Mouse (Mus musculus) common myeloid progenitor, adult 5-6 weeks (primary cell): ENCODE data around the gene Tnfrsf12a. TPM values are rescaled to one million over a fixed set of nuclear protein-coding genes. Genes with fewer than 3 reads are reported as not detected.

Experiments used
- ATAC-seq: replicated peaks from 2 replicates; pipeline ENCODE4 v1.8.0; 2016; ENCODE audit warnings: low read depth, mild to moderate bottlenecking, moderate TSS enrichment, inconsistent platforms; ENCODE audit not compliant: poor library complexity, severe bottlenecking
- total RNA-seq: library from RNA; stranded (forward); fragments of 200-1000, 187-1606 nt; gene quantifications from 2 replicates; pipeline ENCODE4 v1.2.3, GENCODE M21; 2017

The Tnfrsf12a gene
- total RNA-seq, 1 experiment from 2014 or later, result 13.2 TPM

GRCm38 (mm10) chr17:23654001-23654400, 23.3 kb downstream of the Tnfrsf12a start:
- ATAC-seq, result peak; percentile 31; the same call in 1 of the 2 replicates

DNA sequence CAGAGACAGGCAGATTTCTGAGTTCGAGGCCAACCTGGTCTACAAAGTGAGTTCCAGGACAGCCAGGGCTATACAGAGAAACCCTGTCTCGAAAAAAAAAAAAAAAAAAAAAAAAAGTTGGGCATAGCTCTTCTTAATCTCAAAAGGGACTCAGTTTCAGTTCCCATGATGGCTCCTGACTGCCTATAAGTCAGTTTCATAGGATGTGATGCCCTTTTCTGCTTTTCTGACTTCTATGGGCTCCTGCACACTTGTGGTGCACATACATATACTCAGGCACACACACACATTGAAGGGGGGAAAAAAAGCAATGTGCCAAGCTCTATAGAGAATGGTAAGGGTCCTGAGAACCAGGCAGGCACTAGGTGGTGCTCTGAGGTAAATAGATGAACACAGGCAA, 23.9 kb downstream of the Tnfrsf12a start:
- 0 out of 2 replicates have a peak, but pooled peaks have one; percentile 31 for ATAC-seq

GRCm38 (mm10) chr17:23651363-23651762, 25.9 kb downstream of the Tnfrsf12a start:
- no peak for ATAC-seq

DNA sequence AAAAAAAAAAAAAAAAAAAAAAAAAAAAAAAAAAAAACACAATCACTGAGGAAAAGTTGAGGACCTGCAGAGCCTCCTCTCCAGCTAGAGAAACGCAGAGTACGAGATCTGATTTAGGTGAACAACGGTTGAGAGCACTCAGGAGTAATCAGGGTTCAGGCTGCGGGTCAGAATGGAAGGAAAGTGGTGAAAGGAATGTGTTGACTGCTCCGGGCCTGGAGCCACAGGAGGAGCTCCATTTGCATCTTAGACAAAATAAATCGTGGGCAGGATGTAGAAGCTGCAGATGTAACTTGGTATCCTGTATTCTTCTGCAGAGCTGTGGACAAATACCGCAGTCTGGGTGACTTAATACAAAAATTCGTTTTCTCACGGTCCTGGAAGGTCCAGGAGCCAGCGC, 31.4 kb downstream of the Tnfrsf12a start:
- ATAC-seq, result no peak

GRCm38 (mm10) chr17:23644613-23645495, 32.4 kb downstream of the Tnfrsf12a start, which contains the start of gene Mmp25:
Gene Mmp25, minus strand, starts transcription at chr17:23645277.
- peak; percentile 64 for ATAC-seq

- ATAC-seq, result no peak
Observed at GRCm38 (mm10) chr17:23631241-23631640, 46.0 kb downstream of the Tnfrsf12a start.

DNA sequence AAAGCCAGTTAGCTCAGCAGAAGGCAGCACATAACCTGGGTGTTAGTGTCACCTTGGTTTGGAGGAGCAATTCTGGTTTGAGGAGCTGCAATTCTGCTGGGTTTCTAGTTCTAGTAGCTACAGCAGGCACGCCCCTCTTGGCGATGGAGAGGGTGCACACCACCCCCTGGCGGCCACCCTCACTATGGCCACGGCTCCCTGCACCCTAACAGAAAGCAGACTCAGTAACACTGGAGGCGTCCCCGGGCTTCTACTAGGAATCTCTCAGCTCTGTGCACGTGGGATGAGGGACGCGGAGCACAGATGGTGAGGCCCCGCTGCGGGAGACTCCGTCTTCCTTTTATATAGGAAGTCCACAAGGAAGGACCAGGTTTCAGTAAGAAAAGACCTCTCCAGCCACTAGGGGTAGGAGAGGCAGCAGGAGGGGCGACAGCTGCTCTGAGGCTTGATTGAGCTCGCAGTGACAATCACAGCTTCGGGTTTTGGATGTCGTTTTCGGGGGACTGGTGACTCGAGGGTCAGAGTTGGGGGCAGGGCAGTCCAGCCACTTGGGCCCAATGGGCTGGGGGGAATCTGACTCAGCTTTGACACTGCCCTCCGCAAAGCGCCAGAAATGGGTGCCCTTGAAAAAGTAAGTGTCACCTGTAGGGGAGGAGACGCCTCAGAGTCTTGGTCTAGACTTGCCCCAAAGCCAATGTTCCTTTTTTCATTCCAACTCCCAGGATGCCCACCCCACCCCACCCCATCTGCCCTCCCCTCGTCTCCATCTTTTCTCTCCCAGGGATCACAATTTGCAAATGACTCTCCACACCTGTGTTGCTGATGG, 46.9 kb downstream of the Tnfrsf12a start:
- peak; percentile 99 for ATAC-seq

GRCm38 (mm10) chr17:23627813-23628212, 49.5 kb downstream of the Tnfrsf12a start:
- no peak for ATAC-seq

Other genes with a start within 250 kb of the Tnfrsf12a start
- gene Vmn2r117, start 197.8 kb downstream of the Tnfrsf12a start, total RNA-seq, result not detected in 2 replicates
- gene Zfp213, start 113.2 kb downstream of the Tnfrsf12a start, total RNA-seq, result 8.9 and 10.1 TPM in 2 replicates
- 0.14 and 1.8 TPM in 2 replicates for gene Zfp13, start 78.0 kb downstream of the Tnfrsf12a start, total RNA-seq
- gene Zscan10, start 76.6 kb downstream of the Tnfrsf12a start, total RNA-seq, result not detected in 2 replicates
- 0.24 TPM in 1 of 2 replicates, not detected in the other for gene Mmp25, start 32.2 kb downstream of the Tnfrsf12a start, total RNA-seq
- gene Bicdl2, start 17.0 kb downstream of the Tnfrsf12a start, total RNA-seq, result not detected in 2 replicates
- 19.2 and 26.9 TPM in 2 replicates for gene Hcfc1r1, start 3.9 kb downstream of the Tnfrsf12a start, total RNA-seq
- 44.6 and 55.5 TPM in 2 replicates for gene Thoc6, start 3.6 kb downstream of the Tnfrsf12a start, total RNA-seq
- 1.3 TPM in 1 of 2 replicates, not detected in the other for gene Cldn6, start 1.8 kb upstream of the Tnfrsf12a start, total RNA-seq
- gene Cldn9, start 6.6 kb upstream of the Tnfrsf12a start, total RNA-seq, result not detected in 2 replicates
- gene 1520401A03Rik, start 45.3 kb upstream of the Tnfrsf12a start, total RNA-seq, result not detected in 2 replicates
- gene Pkmyt1, start 48.9 kb upstream of the Tnfrsf12a start, total RNA-seq, result 14.3 and 28.1 TPM in 2 replicates
- gene Paqr4, start 63.4 kb upstream of the Tnfrsf12a start, total RNA-seq, result 4.4 and 5.3 TPM in 2 replicates
- not detected in 2 replicates for gene Kremen2, start 68.4 kb upstream of the Tnfrsf12a start, total RNA-seq
- gene Flywch1, start 94.1 kb upstream of the Tnfrsf12a start, total RNA-seq, result 33.8 and 34.0 TPM in 2 replicates
- 0.46 and 4.6 TPM in 2 replicates for gene Flywch2, start 108.6 kb upstream of the Tnfrsf12a start, total RNA-seq
- gene Srrm2, start 113.1 kb upstream of the Tnfrsf12a start, total RNA-seq, result 234 and 239 TPM in 2 replicates
- gene Elob, start 151.7 kb upstream of the Tnfrsf12a start, total RNA-seq, result 96.2 and 130 TPM in 2 replicates
- not detected in 2 replicates for gene Prss33, start 158.6 kb upstream of the Tnfrsf12a start, total RNA-seq
- gene Prss32, start 166.4 kb upstream of the Tnfrsf12a start, total RNA-seq, result not detected in 2 replicates
- not detected in 2 replicates for gene Prss41, start 166.7 kb upstream of the Tnfrsf12a start, total RNA-seq
- not detected in 2 replicates for gene Prss21, start 190.6 kb upstream of the Tnfrsf12a start, total RNA-seq
- gene Dcpp1, start 203.4 kb upstream of the Tnfrsf12a start, total RNA-seq, result not detected in 2 replicates
- gene Dcpp2, start 203.4 kb upstream of the Tnfrsf12a start, total RNA-seq, result not detected in 2 replicates
- gene Dcpp3, start 240.0 kb upstream of the Tnfrsf12a start, total RNA-seq, result not detected in 2 replicates